Mouse (Mus musculus): ENCODE results near the gene Polr3h. TPM values are rescaled to one million over a fixed set of nuclear protein-coding genes. Genes with fewer than 3 reads are reported as not detected.

The Polr3h gene
- polyA plus RNA-seq, 1 experiment from 2014 or later = 114 TPM

GRCm38 (mm10) chr15:81853081-81853480 lies 73.0 kb downstream of the Polr3h start:
- H3K9me3 ChIP-seq (ENCODE audit: control insufficient read depth) = no peaks in the 10 kb centered on the region
- H3K4me1 ChIP-seq (replicated peaks; ENCODE audit: control insufficient read depth, insufficient read depth, low read length) = peaks cover 4% of the 10 kb centered on the region; the same call in 1 of the 2 replicates
- H3K36me3 ChIP-seq (ENCODE audit: control insufficient read depth, insufficient read depth) = peaks cover 40% of the 10 kb centered on the region
- no peak for TF ChIP-seq CTCF (IDR thresholded peaks at IDR 0.05; ENCODE audit: low read depth)
- no peak overlapping the region for H3K4me3 ChIP-seq (ENCODE audit: low read depth, low read length)
- 74% methylated on average over 7 of the region's 7 CpGs for WGBS
- no peak overlapping the region for H3K27ac ChIP-seq (ENCODE audit: low read depth, low read length)
- no peak overlapping the region for H3K4me2 ChIP-seq (replicated peaks; ENCODE audit: low read depth)
- ATAC-seq = no peak
- no peak overlapping the region for H3K9ac ChIP-seq (ENCODE audit: low read depth, low read length)
- H3K27me3 ChIP-seq (replicated peaks; ENCODE audit: control insufficient read depth, insufficient read depth, low read length) = no peaks in the 10 kb centered on the region

GRCm38 (mm10) chr15:81852411-81853000 lies 73.5 kb downstream of the Polr3h start:
- WGBS = 87% methylated on average over 9 of the region's 9 CpGs
- Histone ChIP-seq H3K4me1 (replicated peaks; ENCODE audit: control insufficient read depth, insufficient read depth, low read length) (peaks cover 4% of the 10 kb centered on the region; the same call in 1 of the 2 replicates), H3K27me3 (replicated peaks; ENCODE audit: control insufficient read depth, insufficient read depth, low read length) (no peaks in the 10 kb centered on the region), H3K4me3 (ENCODE audit: low read depth, low read length) (no peak overlapping the region), H3K9ac (ENCODE audit: low read depth, low read length) (no peak overlapping the region), H3K36me3 (ENCODE audit: control insufficient read depth, insufficient read depth) (peaks cover 44% of the 10 kb centered on the region), H3K9me3 (ENCODE audit: control insufficient read depth) (no peaks in the 10 kb centered on the region), H3K4me2 (replicated peaks; ENCODE audit: low read depth) (no peak overlapping the region), H3K27ac (ENCODE audit: low read depth, low read length) (no peak overlapping the region)
- TF ChIP-seq CTCF (IDR thresholded peaks at IDR 0.05; ENCODE audit: low read depth) = no peak
- no peak for ATAC-seq

GRCm38 (mm10) chr15:81851375-81851774 lies 74.7 kb downstream of the Polr3h start:
- WGBS = 91% methylated on average over 15 of the region's 15 CpGs
- H3K36me3 ChIP-seq (ENCODE audit: control insufficient read depth, insufficient read depth) = peaks cover 44% of the 10 kb centered on the region
- no peak for TF ChIP-seq CTCF (IDR thresholded peaks at IDR 0.05; ENCODE audit: low read depth)

GRCm38 (mm10) chr15:81850718-81851117 lies 75.3 kb downstream of the Polr3h start:
- H3K4me2 ChIP-seq (replicated peaks; ENCODE audit: low read depth) = no peak overlapping the region
- no peaks in the 10 kb centered on the region for H3K9me3 ChIP-seq (ENCODE audit: control insufficient read depth)
- no peak overlapping the region for H3K4me3 ChIP-seq (ENCODE audit: low read depth, low read length)
- no peak for TF ChIP-seq CTCF (IDR thresholded peaks at IDR 0.05; ENCODE audit: low read depth)
- no peak overlapping the region for H3K27ac ChIP-seq (ENCODE audit: low read depth, low read length)
- H3K9ac ChIP-seq (ENCODE audit: low read depth, low read length) = no peak overlapping the region
- peaks cover 44% of the 10 kb centered on the region for H3K36me3 ChIP-seq (ENCODE audit: control insufficient read depth, insufficient read depth)
- 83% methylated on average over 14 of the region's 14 CpGs for WGBS
- peaks cover 4% of the 10 kb centered on the region; the same call in 1 of the 2 replicates for H3K4me1 ChIP-seq (replicated peaks; ENCODE audit: control insufficient read depth, insufficient read depth, low read length)
- H3K27me3 ChIP-seq (replicated peaks; ENCODE audit: control insufficient read depth, insufficient read depth, low read length) = no peaks in the 10 kb centered on the region
- no peak for ATAC-seq

More at GRCm38 (mm10) chr15:81851375-81851774, 74.7 kb downstream of the Polr3h start:
- H3K4me1 ChIP-seq (replicated peaks; ENCODE audit: control insufficient read depth, insufficient read depth, low read length) = peaks cover 4% of the 10 kb centered on the region; the same call in 1 of the 2 replicates
- ATAC-seq = no peak
- no peak overlapping the region for H3K9ac ChIP-seq (ENCODE audit: low read depth, low read length)
- H3K27ac ChIP-seq (ENCODE audit: low read depth, low read length) = no peak overlapping the region
- no peaks in the 10 kb centered on the region for H3K9me3 ChIP-seq (ENCODE audit: control insufficient read depth)
- H3K27me3 ChIP-seq (replicated peaks; ENCODE audit: control insufficient read depth, insufficient read depth, low read length) = no peaks in the 10 kb centered on the region
- H3K4me2 ChIP-seq (replicated peaks; ENCODE audit: low read depth) = no peak overlapping the region
- H3K4me3 ChIP-seq (ENCODE audit: low read depth, low read length) = no peak overlapping the region

GRCm38 (mm10) chr15:81849104-81849503 lies 76.9 kb downstream of the Polr3h start:
- H3K9ac ChIP-seq (ENCODE audit: low read depth, low read length) = no peak overlapping the region

GRCm38 (mm10) chr15:81848301-81848700 lies 77.7 kb downstream of the Polr3h start:
- H3K4me1 ChIP-seq (replicated peaks; ENCODE audit: control insufficient read depth, insufficient read depth, low read length) = no peaks in the 10 kb centered on the region; the same call in 1 of the 2 replicates
- no peak for ATAC-seq
- 29% methylated on average over 7 of the region's 7 CpGs for WGBS
- no peak overlapping the region for H3K4me2 ChIP-seq (replicated peaks; ENCODE audit: low read depth)
- H3K36me3 ChIP-seq (ENCODE audit: control insufficient read depth, insufficient read depth) = peaks cover 44% of the 10 kb centered on the region
- H3K4me3 ChIP-seq (ENCODE audit: low read depth, low read length) = no peak overlapping the region
- H3K27me3 ChIP-seq (replicated peaks; ENCODE audit: control insufficient read depth, insufficient read depth, low read length) = no peaks in the 10 kb centered on the region
- peak; percentile 84 for TF ChIP-seq CTCF (IDR thresholded peaks at IDR 0.05; ENCODE audit: low read depth)
- H3K27ac ChIP-seq (ENCODE audit: low read depth, low read length) = no peak overlapping the region
- no peak overlapping the region for H3K9ac ChIP-seq (ENCODE audit: low read depth, low read length)
- H3K9me3 ChIP-seq (ENCODE audit: control insufficient read depth) = no peaks in the 10 kb centered on the region

More at GRCm38 (mm10) chr15:81849104-81849503, 76.9 kb downstream of the Polr3h start:
- Histone ChIP-seq H3K27me3 (replicated peaks; ENCODE audit: control insufficient read depth, insufficient read depth, low read length) (no peaks in the 10 kb centered on the region), H3K4me1 (replicated peaks; ENCODE audit: control insufficient read depth, insufficient read depth, low read length) (no peaks in the 10 kb centered on the region; the same call in 1 of the 2 replicates), H3K27ac (ENCODE audit: low read depth, low read length) (no peak overlapping the region), H3K36me3 (ENCODE audit: control insufficient read depth, insufficient read depth) (peaks cover 44% of the 10 kb centered on the region), H3K4me2 (replicated peaks; ENCODE audit: low read depth) (no peak overlapping the region), H3K4me3 (ENCODE audit: low read depth, low read length) (no peak overlapping the region), H3K9me3 (ENCODE audit: control insufficient read depth) (no peaks in the 10 kb centered on the region)
- WGBS = 75% methylated on average over 9 of the region's 9 CpGs
- TF ChIP-seq CTCF (IDR thresholded peaks at IDR 0.05; ENCODE audit: low read depth) = no peak
- no peak for ATAC-seq
